Mouse (Mus musculus) forebrain, embryonic 12.5 days (tissue): ENCODE results near the gene Slc44a4. TPM values are rescaled to one million over a fixed set of nuclear protein-coding genes. Genes with fewer than 3 reads are reported as not detected.
"Not testable (repeated sequence)": the region's sequence is repeated elsewhere in the genome, so short reads cannot be mapped to it uniquely, and the experiment has no call there.

Experiments used
- ATAC-seq: fragments of 200-750 bp; cut with Nextera tagmentation; 2 replicates; pipeline ENCODE4 v1.8.0; 2017; ENCODE audit warnings: moderate TSS enrichment; ENCODE audit not compliant: low FRiP score
- H3K27ac ChIP-seq: fragments of 300-500 bp; sonication (generic); 2 replicates; pipeline ENCODE4 v1.5.1; 2016; ENCODE audit warnings: mild to moderate bottlenecking
- H3K27me3 ChIP-seq: fragments of 300-500 bp; sonication (generic); 2 replicates; pipeline ENCODE4 v1.6.1; 2016; ENCODE audit warnings: mild to moderate bottlenecking
- H3K36me3 ChIP-seq: fragments of 300-500 bp; sonication (generic); replicated peaks from 2 replicates; pipeline ENCODE4 v1.6.1; 2016; ENCODE audit warnings: mild to moderate bottlenecking
- H3K4me1 ChIP-seq: fragments of 300-500 bp; sonication (generic); 2 replicates; pipeline ENCODE4 v1.6.1; 2016
- H3K4me2 ChIP-seq: fragments of 300-500 bp; sonication (generic); 2 replicates; pipeline ENCODE4 v1.6.1; 2016; ENCODE audit warnings: mild to moderate bottlenecking, moderate library complexity
- H3K4me3 ChIP-seq: fragments of 300-500 bp; sonication (generic); replicated peaks from 2 replicates; pipeline ENCODE4 v1.5.1; 2016; ENCODE audit warnings: mild to moderate bottlenecking
- H3K9ac ChIP-seq: fragments of 300-500 bp; sonication (generic); 2 replicates; pipeline ENCODE4 v1.6.1; 2016; ENCODE audit warnings: mild to moderate bottlenecking
- H3K9me3 ChIP-seq: fragments of 300-500 bp; sonication (generic); 2 replicates; pipeline ENCODE4 v1.6.1; 2016
- WGBS: fragments of 180-500 bp; shearing (Covaris S2); methylation state at CpG from one replicate; pipeline ENCODE4 v1.1.7; 2016; 5-methylcytosine and 5-hydroxymethylcytosine counted together
- polyA plus RNA-seq: library from polyadenylated mRNA; unstranded; fragments of >200 nt; fragmentation: Nextera tagmentation; extraction: Ambion mirVana; gene quantifications from 2 replicates; pipeline ENCODE4 v1.2.1, GENCODE M21; 2016

Slc44a4 gene
- polyA plus RNA-seq, 1 experiment from 2014 or later, result not detected

- ATAC-seq, H3K27me3 ChIP-seq, H3K27ac ChIP-seq, H3K9ac ChIP-seq, H3K4me2 ChIP-seq, H3K9me3 ChIP-seq, H3K4me3 ChIP-seq: not testable (repeated sequence)
- WGBS, result 93% methylated on average over 9 of the region's 10 CpGs
- H3K4me1 ChIP-seq, result peaks cover 23% of the 10 kb centered on the region
- H3K36me3 ChIP-seq, result peaks cover 58% of the 10 kb centered on the region
Measured at GRCm38 (mm10) chr17:34901948-34902347, 12.3 kb upstream of the Slc44a4 start.

GRCm38 (mm10) chr17:34902895-34903294 lies 11.4 kb upstream of the Slc44a4 start:
- no peaks in the 10 kb centered on the region for H3K9me3 ChIP-seq
- H3K9ac ChIP-seq, result no peak overlapping the region
- no peak overlapping the region for H3K27ac ChIP-seq
- no peak overlapping the region for H3K4me3 ChIP-seq
- no peak overlapping the region for H3K4me2 ChIP-seq
- WGBS, result 94% methylated on average over 9 of the region's 9 CpGs
- H3K36me3 ChIP-seq, result peaks cover 67% of the 10 kb centered on the region
- ATAC-seq, result no peak
- H3K27me3 ChIP-seq, result no peaks in the 10 kb centered on the region
- peaks cover 15% of the 10 kb centered on the region for H3K4me1 ChIP-seq

GRCm38 (mm10) chr17:34910982-34911381 lies 3.3 kb upstream of the Slc44a4 start:
- H3K4me2 ChIP-seq, result no peak overlapping the region
- ATAC-seq, result no peak
- H3K9me3 ChIP-seq, result no peaks in the 10 kb centered on the region
- no peak overlapping the region for H3K4me3 ChIP-seq
- 93% methylated on average over 10 of the region's 10 CpGs for WGBS
- H3K36me3 ChIP-seq, result peaks cover 82% of the 10 kb centered on the region
- no peak overlapping the region for H3K27ac ChIP-seq
- H3K9ac ChIP-seq, result no peak overlapping the region
- H3K4me1 ChIP-seq, result no peaks in the 10 kb centered on the region
- no peaks in the 10 kb centered on the region for H3K27me3 ChIP-seq

GRCm38 (mm10) chr17:34911945-34912351 lies 2.3 kb upstream of the Slc44a4 start:
- peaks cover 73% of the 10 kb centered on the region for H3K36me3 ChIP-seq
- H3K4me2 ChIP-seq, result no peak overlapping the region
- WGBS, result 52% methylated on average over 5 of the region's 5 CpGs

GRCm38 (mm10) chr17:34915410-34915831 lies 1.2 kb downstream of the Slc44a4 start:
- Histone ChIP-seq H3K9me3 (no peaks in the 10 kb centered on the region), H3K27me3 (no peaks in the 10 kb centered on the region), H3K4me3 (no peak overlapping the region), H3K9ac (no peak overlapping the region), H3K4me2 (no peak overlapping the region), H3K4me1 (no peaks in the 10 kb centered on the region), H3K27ac (no peak overlapping the region), H3K36me3 (peaks cover 38% of the 10 kb centered on the region)
- no peak for ATAC-seq
- WGBS, result 24% methylated on average over 10 of the region's 11 CpGs

More at GRCm38 (mm10) chr17:34911945-34912351, 2.3 kb upstream of the Slc44a4 start:
- H3K4me3 ChIP-seq, result no peak overlapping the region
- H3K9ac ChIP-seq, result no peak overlapping the region
- H3K4me1 ChIP-seq, result no peaks in the 10 kb centered on the region
- no peak overlapping the region for H3K27ac ChIP-seq
- ATAC-seq, result peak; percentile 50; the same call in 1 of the 2 replicates
- no peaks in the 10 kb centered on the region for H3K27me3 ChIP-seq
- no peaks in the 10 kb centered on the region for H3K9me3 ChIP-seq

- Histone ChIP-seq H3K27ac (no peak overlapping the region), H3K4me2 (no peak overlapping the region), H3K4me3 (no peak overlapping the region), H3K9me3 (no peaks in the 10 kb centered on the region), H3K9ac (no peak overlapping the region), H3K4me1 (no peaks in the 10 kb centered on the region), H3K36me3 (peaks cover 29% of the 10 kb centered on the region), H3K27me3 (no peaks in the 10 kb centered on the region)
- ATAC-seq, result no peak
- WGBS, result 90% methylated on average over 5 of the region's 5 CpGs
Measured at GRCm38 (mm10) chr17:34916316-34916715, 2.0 kb downstream of the Slc44a4 start.

- H3K27ac ChIP-seq, result no peak overlapping the region
- no peak for ATAC-seq
- H3K27me3 ChIP-seq, result no peaks in the 10 kb centered on the region
- H3K9me3 ChIP-seq, result no peaks in the 10 kb centered on the region
- 86% methylated on average over 9 of the region's 9 CpGs for WGBS
- peaks cover 20% of the 10 kb centered on the region for H3K36me3 ChIP-seq
- no peak overlapping the region for H3K9ac ChIP-seq
- no peaks in the 10 kb centered on the region for H3K4me1 ChIP-seq
- no peak overlapping the region for H3K4me2 ChIP-seq
- H3K4me3 ChIP-seq, result no peak overlapping the region
Measured at GRCm38 (mm10) chr17:34917188-34917587, 2.9 kb downstream of the Slc44a4 start.

GRCm38 (mm10) chr17:34922939-34923338 lies 8.7 kb downstream of the Slc44a4 start:
- Histone ChIP-seq H3K36me3 (no peaks in the 10 kb centered on the region), H3K9me3 (no peaks in the 10 kb centered on the region), H3K4me3 (no peak overlapping the region), H3K4me1 (no peaks in the 10 kb centered on the region), H3K27me3 (no peaks in the 10 kb centered on the region), H3K27ac (no peak overlapping the region), H3K4me2 (no peak overlapping the region), H3K9ac (no peak overlapping the region)
- 46% methylated on average over 6 of the region's 6 CpGs for WGBS
- no peak for ATAC-seq

- Histone ChIP-seq H3K4me1 (no peaks in the 10 kb centered on the region), H3K4me3 (no peak overlapping the region), H3K4me2 (no peak overlapping the region), H3K9me3 (no peaks in the 10 kb centered on the region), H3K27me3 (no peaks in the 10 kb centered on the region), H3K27ac (no peak overlapping the region), H3K9ac (no peak overlapping the region), H3K36me3 (no peaks in the 10 kb centered on the region)
- 62% methylated on average over 5 of the region's 5 CpGs for WGBS
- ATAC-seq, result no peak
Measured at GRCm38 (mm10) chr17:34924258-34924657, 10.0 kb downstream of the Slc44a4 start.

GRCm38 (mm10) chr17:34927306-34928019 lies 13.2 kb downstream of the Slc44a4 start:
- Histone ChIP-seq H3K27ac (no peak overlapping the region), H3K9ac (no peak overlapping the region), H3K4me1 (peaks cover 11% of the 10 kb centered on the region), H3K4me3 (no peak overlapping the region), H3K9me3 (no peaks in the 10 kb centered on the region), H3K4me2 (no peak overlapping the region), H3K27me3 (no peaks in the 10 kb centered on the region), H3K36me3 (no peaks in the 10 kb centered on the region)
- 85% methylated on average over 18 of the region's 18 CpGs for WGBS
- ATAC-seq, result no peak

GRCm38 (mm10) chr17:34928841-34929240 lies 14.6 kb downstream of the Slc44a4 start:
- Histone ChIP-seq H3K4me3 (no peak overlapping the region), H3K9ac (no peak overlapping the region), H3K36me3 (no peaks in the 10 kb centered on the region), H3K4me1 (peaks cover 11% of the 10 kb centered on the region), H3K27me3 (no peaks in the 10 kb centered on the region), H3K4me2 (no peak overlapping the region), H3K9me3 (no peaks in the 10 kb centered on the region), H3K27ac (no peak overlapping the region)
- no peak for ATAC-seq
- WGBS, result 83% methylated on average over 4 of the region's 4 CpGs

- Histone ChIP-seq H3K4me3 (peak within 1 kb of the TSS; percentile 75), H3K27me3 (no peaks in the 10 kb centered on the region), H3K4me1 (peaks cover 11% of the 10 kb centered on the region), H3K9ac (peak within 1 kb of the TSS; percentile 90), H3K4me2 (peak within 1 kb of the TSS; percentile 97), H3K9me3 (no peaks in the 10 kb centered on the region), H3K27ac (peak within 1 kb of the TSS; percentile 9; the same call in 1 of the 2 replicates), H3K36me3 (peaks cover 11% of the 10 kb centered on the region)
- peak; percentile 97 for ATAC-seq
- under 1% methylated on average over 38 of the region's 38 CpGs for WGBS
Measured at GRCm38 (mm10) chr17:34931061-34931734, 16.9 kb downstream of the Slc44a4 start, which contains the start of gene Neu1. TSS of gene Neu1 (plus strand) at chr17:34931253.
